Mouse (Mus musculus) C2C12 (cell line): Measurements from ENCODE around the gene Gm21188.
"Not testable (repeated sequence)": the region's sequence is repeated elsewhere in the genome, so short reads cannot be mapped to it uniquely, and the experiment has no call there.

Experiments used
- CTCF ChIP-seq: IDR thresholded peaks from one replicate; pipeline ENCODE4 v1.5.1; 2011; ENCODE audit not compliant: control insufficient read depth, insufficient read depth, insufficient read length
- MAX ChIP-seq: IDR thresholded peaks from one replicate; pipeline ENCODE4 v1.6.1; 2011; ENCODE audit warnings: mild to moderate bottlenecking, control low read depth

- not testable (repeated sequence) for TF ChIP-seq CTCF, MAX
Observed at GRCm38 (mm10) chr13:120062903-120063302, 10.9 kb upstream of the Gm21188 start.
